Mouse (Mus musculus) hindbrain, postnatal 0 days (tissue): ENCODE results near the gene 9930022D16Rik. TPM values are rescaled to one million over a fixed set of nuclear protein-coding genes. Genes with fewer than 3 reads are reported as not detected.

Experiments used
- ATAC-seq: fragments of 200-750 bp; cut with Nextera tagmentation; 2 replicates; pipeline ENCODE4 v1.8.0; 2017; ENCODE audit warnings: mild to moderate bottlenecking, moderate TSS enrichment, moderate library complexity
- DNase-seq: peaks from one replicate; pipeline ENCODE4 v3.0.0-alpha.2; 2015; ENCODE audit warnings: low spot score
- H3K27ac ChIP-seq: fragments of 300-500 bp; sonication (generic); 2 replicates; pipeline ENCODE4 v1.5.1; 2014; ENCODE audit warnings: mild to moderate bottlenecking
- H3K27me3 ChIP-seq: fragments of 300-500 bp; sonication (generic); 2 replicates; pipeline ENCODE4 v1.6.1; 2014; ENCODE audit warnings: low read length, mixed read lengths; ENCODE audit not compliant: insufficient read depth
- H3K36me3 ChIP-seq: fragments of 300-500 bp; sonication (generic); 2 replicates; pipeline ENCODE4 v1.6.1; 2014; ENCODE audit warnings: low read length, mixed read lengths; ENCODE audit not compliant: insufficient read depth
- H3K4me1 ChIP-seq: fragments of 300-500 bp; sonication (generic); 2 replicates; pipeline ENCODE4 v1.6.1; 2014; ENCODE audit warnings: antibody characterized with exemption, low read length, mixed read lengths; ENCODE audit not compliant: insufficient read depth
- H3K4me2 ChIP-seq: fragments of 300-500 bp; sonication (generic); 2 replicates; pipeline ENCODE4 v1.6.1; 2014; ENCODE audit warnings: low read depth, mild to moderate bottlenecking, low read length, moderate library complexity, mixed read lengths
- H3K4me3 ChIP-seq: fragments of 300-500 bp; sonication (generic); 2 replicates; pipeline ENCODE4 v1.5.1; 2014; ENCODE audit warnings: low read length
- H3K9ac ChIP-seq: fragments of 300-500 bp; sonication (generic); replicated peaks from 2 replicates; pipeline ENCODE4 v1.6.1; 2014; ENCODE audit warnings: mild to moderate bottlenecking, low read length, moderate library complexity, mixed read lengths
- H3K9me3 ChIP-seq: fragments of 300-500 bp; sonication (generic); 2 replicates; pipeline ENCODE4 v1.6.1; 2016; ENCODE audit warnings: low read length, mixed read lengths
- CTCF ChIP-seq: IDR thresholded peaks from 2 replicates; pipeline ENCODE4 v1.5.1; 2016; ENCODE audit warnings: antibody characterized with exemption, control low read depth, low read depth
- WGBS: fragments of 180-500 bp; shearing (Covaris S2); extraction: QIAGEN DNeasy Blood & Tissue Kit; methylation state at CpG from one replicate; pipeline ENCODE4 v1.1.7; 2014; 5-methylcytosine and 5-hydroxymethylcytosine counted together
- polyA plus RNA-seq: library from polyadenylated mRNA; unstranded; fragments of >200 nt; fragmentation: Nextera tagmentation; extraction: Ambion mirVana; gene quantifications from 2 replicates; pipeline ENCODE4 v1.2.1, GENCODE M21; 2015
- total RNA-seq: library from RNA; depleted of rRNA; stranded (reverse); fragments of >200 nt; gene quantifications from 2 replicates; pipeline ENCODE4 v1.2.3, GENCODE M21; 2014

Gene 9930022D16Rik
- total and polyA plus RNA-seq, 2 experiments from 2014 or later, result not detected

- Histone ChIP-seq H3K36me3 (no peaks in the 10 kb centered on the region), H3K9me3 (no peaks in the 10 kb centered on the region), H3K4me2 (no peak overlapping the region), H3K9ac (no peak overlapping the region), H3K27ac (no peak overlapping the region), H3K4me3 (no peak overlapping the region), H3K27me3 (no peaks in the 10 kb centered on the region), H3K4me1 (no peaks in the 10 kb centered on the region)
- no peak for TF ChIP-seq CTCF
- 83% methylated on average over 5 of the region's 5 CpGs for WGBS
- ATAC-seq (no peak), DNase-seq (no peak)
Measured at GRCm38 (mm10) chr11:109414802-109415201, 1.1 kb downstream of the 9930022D16Rik start.

DNA sequence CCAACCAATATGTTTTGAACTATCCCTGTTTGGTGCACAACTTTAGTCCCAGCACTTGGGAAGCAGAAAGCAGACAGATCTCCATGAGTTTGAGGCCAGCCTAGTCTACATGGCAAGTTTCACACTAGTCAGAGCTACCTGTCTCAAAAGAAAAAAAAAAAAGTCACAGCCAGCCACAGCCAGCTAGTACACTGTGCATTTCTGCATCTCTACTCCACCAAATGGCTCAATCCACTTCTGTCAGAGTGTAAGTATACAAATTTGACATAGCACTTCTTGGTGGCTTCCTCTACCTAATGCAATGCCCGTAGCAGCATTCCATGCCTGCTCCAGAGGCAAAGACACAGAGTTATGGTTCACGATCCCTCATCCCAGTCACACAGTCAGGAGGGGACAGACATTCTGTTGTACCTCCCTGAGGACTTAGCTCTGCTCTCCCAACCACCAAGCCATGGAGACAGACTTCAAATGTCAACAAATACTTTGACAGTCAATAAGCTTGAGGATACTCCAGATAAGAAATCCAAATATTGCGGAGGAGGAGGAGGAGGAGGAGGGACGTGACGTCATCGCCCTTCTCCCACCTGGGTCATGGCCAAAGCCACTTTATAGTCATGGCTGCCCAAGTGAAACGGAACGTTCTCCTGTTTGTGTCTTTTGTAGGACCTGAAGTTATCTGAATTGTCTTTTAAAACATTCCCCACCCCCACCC is 3.1 kb downstream of the 9930022D16Rik start:
- no peak overlapping the region for H3K27ac ChIP-seq
- no peaks in the 10 kb centered on the region for H3K4me1 ChIP-seq
- 90% methylated on average over 8 of the region's 8 CpGs for WGBS
- no peaks in the 10 kb centered on the region for H3K36me3 ChIP-seq
- H3K4me2 ChIP-seq, result no peak overlapping the region
- no peak for TF ChIP-seq CTCF
- no peak overlapping the region for H3K4me3 ChIP-seq
- H3K27me3 ChIP-seq, result no peaks in the 10 kb centered on the region
- no peak overlapping the region for H3K9ac ChIP-seq
- no peaks in the 10 kb centered on the region for H3K9me3 ChIP-seq
- no peak for ATAC-seq
- no peak for DNase-seq

GRCm38 (mm10) chr11:109417472-109418040 is 3.8 kb downstream of the 9930022D16Rik start:
- Histone ChIP-seq H3K9ac (no peak overlapping the region), H3K27ac (no peak overlapping the region), H3K4me3 (no peak overlapping the region), H3K27me3 (no peaks in the 10 kb centered on the region), H3K4me1 (no peaks in the 10 kb centered on the region), H3K9me3 (no peaks in the 10 kb centered on the region), H3K36me3 (no peaks in the 10 kb centered on the region), H3K4me2 (no peak overlapping the region)
- DNase-seq, result no peak
- no peak for ATAC-seq
- TF ChIP-seq CTCF, result no peak
- 91% methylated on average over 9 of the region's 9 CpGs for WGBS

- DNase-seq, result no peak
- Histone ChIP-seq H3K27ac (no peak overlapping the region), H3K9me3 (no peaks in the 10 kb centered on the region), H3K4me1 (no peaks in the 10 kb centered on the region), H3K27me3 (no peaks in the 10 kb centered on the region), H3K36me3 (no peaks in the 10 kb centered on the region), H3K4me2 (no peak overlapping the region), H3K9ac (no peak overlapping the region), H3K4me3 (no peak overlapping the region)
- no peak for TF ChIP-seq CTCF
- 51% methylated on average over 4 of the region's 4 CpGs for WGBS
- ATAC-seq, result no peak
Measured at GRCm38 (mm10) chr11:109419461-109419860, 5.7 kb downstream of the 9930022D16Rik start.

GRCm38 (mm10) chr11:109419961-109420566 is 6.3 kb downstream of the 9930022D16Rik start:
- WGBS, result 44% methylated on average over 16 of the region's 16 CpGs
- Histone ChIP-seq H3K4me1 (no peaks in the 10 kb centered on the region), H3K9ac (no peak overlapping the region), H3K4me3 (no peak overlapping the region), H3K27ac (no peak overlapping the region), H3K27me3 (no peaks in the 10 kb centered on the region), H3K9me3 (no peaks in the 10 kb centered on the region), H3K36me3 (no peaks in the 10 kb centered on the region), H3K4me2 (no peak overlapping the region)
- DNase-seq (no peak), ATAC-seq (no peak)
- no peak for TF ChIP-seq CTCF

- no peaks in the 10 kb centered on the region for H3K36me3 ChIP-seq
- no peak overlapping the region for H3K4me3 ChIP-seq
- DNase-seq (no peak), ATAC-seq (no peak)
- no peak for TF ChIP-seq CTCF
- H3K4me2 ChIP-seq, result no peak overlapping the region
- no peaks in the 10 kb centered on the region for H3K9me3 ChIP-seq
- WGBS, result 85% methylated on average over 14 of the region's 14 CpGs
- no peak overlapping the region for H3K9ac ChIP-seq
- no peaks in the 10 kb centered on the region for H3K27me3 ChIP-seq
- H3K4me1 ChIP-seq, result no peaks in the 10 kb centered on the region
- H3K27ac ChIP-seq, result no peak overlapping the region
Measured at GRCm38 (mm10) chr11:109420567-109420962, 6.8 kb downstream of the 9930022D16Rik start.

GRCm38 (mm10) chr11:109421205-109421604 is 7.5 kb downstream of the 9930022D16Rik start:
- no peak for TF ChIP-seq CTCF
- H3K4me1 ChIP-seq, result no peaks in the 10 kb centered on the region
- no peaks in the 10 kb centered on the region for H3K27me3 ChIP-seq
- H3K9me3 ChIP-seq, result no peaks in the 10 kb centered on the region
- DNase-seq (no peak), ATAC-seq (no peak)
- no peak overlapping the region for H3K27ac ChIP-seq
- 81% methylated on average over 5 of the region's 5 CpGs for WGBS
- H3K4me3 ChIP-seq, result no peak overlapping the region
- no peak overlapping the region for H3K4me2 ChIP-seq
- H3K36me3 ChIP-seq, result no peaks in the 10 kb centered on the region
- H3K9ac ChIP-seq, result no peak overlapping the region
